Mouse (Mus musculus) heart, postnatal 0 days (tissue): ENCODE results near the gene Rbp3.

Source experiments
- CTCF ChIP-seq: IDR thresholded peaks from 2 replicates; pipeline ENCODE4 v1.5.1; 2016; ENCODE audit warnings: antibody characterized with exemption, control low read depth, low read depth
- EP300 ChIP-seq: IDR thresholded peaks from 2 replicates; pipeline ENCODE4 v1.6.1; 2016; ENCODE audit warnings: antibody characterized with exemption, low read depth

DNA sequence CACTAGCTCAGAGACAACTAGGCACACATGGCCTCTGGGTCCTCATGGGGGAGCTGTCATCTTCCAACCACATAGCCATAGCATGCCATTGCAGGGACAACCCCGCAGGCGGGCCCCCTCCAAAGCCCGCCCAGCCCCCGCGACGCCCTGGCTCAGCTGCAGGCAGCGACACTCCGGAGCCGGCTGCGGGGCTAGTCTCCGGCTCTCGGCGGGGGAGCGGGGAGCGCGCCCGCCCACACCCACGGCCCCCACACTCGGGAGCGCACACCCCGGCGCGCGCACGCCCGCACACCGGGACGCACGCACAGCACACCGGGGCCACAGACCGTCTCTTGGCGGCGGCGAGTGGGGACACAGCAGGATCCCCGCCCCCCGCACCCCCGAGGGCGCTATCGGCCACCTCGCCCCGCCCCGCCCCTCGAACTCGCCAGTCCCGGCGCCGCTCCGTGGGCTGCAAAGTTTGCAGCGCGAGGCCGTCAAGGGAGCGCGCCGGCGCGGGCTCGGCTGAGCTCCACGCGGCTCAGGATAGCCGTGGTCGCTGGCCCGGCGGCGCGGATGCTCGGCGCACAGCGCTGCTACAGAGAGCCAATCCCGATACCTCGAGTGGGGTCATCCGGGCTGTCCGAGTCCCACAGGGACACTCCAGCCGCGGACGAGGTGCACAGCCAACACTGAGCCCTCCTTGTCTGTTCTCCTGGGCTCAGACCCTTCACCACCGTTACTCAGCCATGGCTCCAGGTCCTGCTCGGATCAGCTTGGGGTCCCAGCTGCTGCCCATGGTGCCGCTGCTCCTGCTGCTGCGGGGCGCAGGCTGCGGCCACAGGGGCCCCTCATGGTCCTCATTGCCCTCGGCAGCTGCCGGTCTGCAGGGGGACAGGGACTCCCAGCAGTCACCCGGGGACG is 30.4 kb upstream of the Rbp3 start, which contains the start of gene Gdf10:
- no peak for TF ChIP-seq CTCF
- no peak for TF ChIP-seq EP300
